Mouse (Mus musculus) hindbrain, embryonic 14.5 days (tissue): ENCODE data around the gene Cabp2. TPM values are rescaled to one million over a fixed set of nuclear protein-coding genes. Genes with fewer than 3 reads are reported as not detected.
"Not testable (repeated sequence)": the region's sequence is repeated elsewhere in the genome, so short reads cannot be mapped to it uniquely, and the experiment has no call there.

ENCODE experiments used
- ATAC-seq: fragments of 200-750 bp; cut with Nextera tagmentation; 2 replicates; pipeline ENCODE4 v1.8.0; 2017; ENCODE audit warnings: moderate number of reproducible peaks, mild to moderate bottlenecking, moderate TSS enrichment, moderate library complexity; ENCODE audit not compliant: low FRiP score
- DNase-seq: peaks from one replicate; pipeline ENCODE4 v3.0.0-alpha.2; 2015; ENCODE audit warnings: low spot score
- H3K27ac ChIP-seq: fragments of 300-500 bp; sonication (generic); 2 replicates; pipeline ENCODE4 v1.5.1; 2014; ENCODE audit warnings: mild to moderate bottlenecking, moderate library complexity
- H3K27me3 ChIP-seq: fragments of 300-500 bp; sonication (generic); 2 replicates; pipeline ENCODE4 v1.6.1; 2014; ENCODE audit warnings: mild to moderate bottlenecking, low read length, mixed read lengths; ENCODE audit not compliant: control insufficient read depth, insufficient read depth
- H3K36me3 ChIP-seq: fragments of 300-500 bp; sonication (generic); replicated peaks from 2 replicates; pipeline ENCODE4 v1.6.1; 2014; ENCODE audit not compliant: control insufficient read depth, insufficient read depth
- H3K4me1 ChIP-seq: fragments of 300-500 bp; sonication (generic); replicated peaks from 2 replicates; pipeline ENCODE4 v1.6.1; 2014; ENCODE audit warnings: antibody characterized with exemption, low read length, mixed read lengths; ENCODE audit not compliant: control insufficient read depth, insufficient read depth
- H3K4me2 ChIP-seq: fragments of 300-500 bp; sonication (generic); replicated peaks from 2 replicates; pipeline ENCODE4 v1.6.1; 2014; ENCODE audit warnings: mild to moderate bottlenecking, moderate library complexity
- H3K4me3 ChIP-seq: fragments of 300-500 bp; sonication (generic); replicated peaks from 2 replicates; pipeline ENCODE4 v1.5.1; 2014; ENCODE audit warnings: mild to moderate bottlenecking, low read length
- H3K9ac ChIP-seq: fragments of 300-500 bp; sonication (generic); 2 replicates; pipeline ENCODE4 v1.6.1; 2014
- H3K9me3 ChIP-seq: fragments of 300-500 bp; sonication (generic); 2 replicates; pipeline ENCODE4 v1.6.1; 2016; ENCODE audit warnings: low read length; ENCODE audit not compliant: control insufficient read depth
- WGBS: fragments of 180-500 bp; shearing (Covaris S2); extraction: QIAGEN DNeasy Blood & Tissue Kit; methylation state at CpG from one replicate; pipeline ENCODE4 v1.1.7; 2014; 5-methylcytosine and 5-hydroxymethylcytosine counted together
- polyA plus RNA-seq: library from polyadenylated mRNA; unstranded; fragments of >200 nt; fragmentation: Nextera tagmentation; extraction: Ambion mirVana; gene quantifications from 2 replicates; pipeline ENCODE4 v1.2.1, GENCODE M21; 2014

Cabp2 gene
- polyA plus RNA-seq, 1 experiment from 2014 or later: not detected

DNA sequence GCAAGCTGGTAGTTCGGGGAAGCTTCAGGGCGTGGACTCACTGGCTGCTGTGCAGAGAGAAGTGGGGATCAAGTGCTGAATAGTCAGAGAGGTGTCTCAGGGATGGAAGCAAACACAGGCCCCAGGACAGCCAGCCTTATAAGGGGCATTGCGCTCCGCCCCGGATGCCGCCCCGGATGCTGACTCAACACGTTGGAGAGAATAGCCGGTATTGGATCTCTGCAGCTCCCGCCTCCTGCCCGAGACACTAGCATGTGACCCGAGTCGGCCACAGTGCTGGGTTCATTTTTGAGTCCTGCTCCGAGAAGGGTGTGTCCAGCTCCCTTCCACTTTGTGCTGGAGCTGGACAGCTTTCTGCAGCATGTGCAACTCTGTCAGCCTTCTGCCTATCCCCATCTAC, 39.3 kb upstream of the Cabp2 start:
- Histone ChIP-seq H3K4me2 (no peak overlapping the region), H3K36me3 (no peaks in the 10 kb centered on the region), H3K9me3 (no peaks in the 10 kb centered on the region), H3K27ac (no peak overlapping the region), H3K4me3 (no peak overlapping the region), H3K4me1 (peaks cover 8% of the 10 kb centered on the region; the same call in 1 of the 2 replicates), H3K27me3 (no peaks in the 10 kb centered on the region), H3K9ac (no peak overlapping the region)
- no peak for ATAC-seq
- WGBS: 74% methylated on average over 14 of the region's 14 CpGs
- no peak for DNase-seq

DNA sequence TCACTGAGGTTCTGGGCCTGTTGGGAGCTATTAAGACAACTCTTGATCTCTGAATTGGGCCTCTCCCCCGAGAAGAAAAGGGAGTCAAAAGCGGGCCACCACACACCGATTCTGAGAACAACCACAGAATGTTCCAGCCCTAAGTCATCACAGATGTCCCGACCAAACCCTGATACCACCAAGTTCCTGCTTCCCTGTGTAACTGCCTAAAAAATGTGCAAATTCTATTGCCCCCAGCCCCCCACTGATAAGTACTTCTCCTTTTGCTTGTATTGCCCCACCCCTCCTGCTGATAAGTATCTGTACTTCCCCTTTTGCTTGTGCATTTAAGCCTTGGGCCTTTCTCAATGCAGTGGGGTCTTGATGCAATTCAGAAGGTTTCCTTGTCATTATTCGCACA, 37.3 kb upstream of the Cabp2 start:
- H3K4me2 ChIP-seq, H3K27ac ChIP-seq, ATAC-seq, H3K4me1 ChIP-seq, H3K36me3 ChIP-seq, H3K9me3 ChIP-seq, H3K9ac ChIP-seq, H3K4me3 ChIP-seq, H3K27me3 ChIP-seq, DNase-seq: not testable (repeated sequence)
- 90% methylated on average over 5 of the region's 5 CpGs for WGBS

DNA sequence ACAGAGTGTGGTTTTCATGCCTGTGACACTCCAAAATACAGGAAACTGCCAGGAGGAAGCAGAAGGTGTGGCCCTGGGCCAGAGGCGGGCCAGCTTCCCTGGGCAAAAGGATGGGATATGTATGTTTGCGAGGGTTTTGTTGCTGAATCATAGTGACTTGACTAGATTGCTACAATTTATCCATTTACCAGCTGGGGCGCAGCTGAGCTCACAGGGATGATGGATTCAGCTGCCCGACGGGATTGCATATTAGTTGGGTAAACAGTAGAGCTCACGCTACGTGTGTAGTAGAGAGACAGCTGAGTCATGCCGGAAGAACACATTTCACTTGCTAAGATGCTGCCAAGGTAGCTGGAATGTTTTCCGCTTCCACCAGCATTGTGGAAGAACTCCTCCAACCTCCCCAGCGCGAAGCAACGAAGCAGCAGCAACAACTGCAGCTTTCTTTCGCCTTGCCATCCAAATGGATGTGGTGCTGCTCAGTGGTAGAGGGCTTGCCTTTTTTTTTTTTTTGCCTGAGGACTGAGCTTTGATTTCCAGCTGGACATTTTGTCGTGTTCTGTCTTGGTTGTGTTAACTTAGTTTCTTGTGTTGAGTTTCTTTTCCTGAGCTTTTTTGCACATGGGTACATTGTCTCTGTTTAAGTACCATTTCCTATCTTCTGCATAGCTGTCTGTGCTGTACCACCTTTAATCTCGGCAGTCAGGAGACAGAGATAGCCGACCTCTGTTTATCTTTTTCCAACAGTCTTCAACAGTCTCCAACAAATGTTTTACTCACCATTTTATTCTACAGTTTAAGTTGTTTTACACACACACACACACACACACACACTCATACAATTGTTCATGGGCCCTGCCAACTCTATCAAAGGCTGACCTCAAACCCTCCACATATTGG, 35.2 kb upstream of the Cabp2 start, which contains the start of gene Gstp2:
TSS of gene Gstp2 (minus strand) at position 58 of the 900 bp plus-strand sequence.
- no peak within 1 kb of the TSS for H3K27ac ChIP-seq
- DNase-seq (peak; percentile 62), ATAC-seq (no peak)
- WGBS: 50% methylated on average over 16 of the region's 16 CpGs
- H3K4me3 ChIP-seq: no peak within 1 kb of the TSS
- 0 out of 2 replicates have a peak within 1 kb of the TSS, but pooled peaks have one; percentile 21 for H3K4me2 ChIP-seq
- no peak within 1 kb of the TSS for H3K9ac ChIP-seq
- no peaks in the 10 kb centered on the region for H3K36me3 ChIP-seq
- H3K4me1 ChIP-seq: no peaks in the 10 kb centered on the region
- no peaks in the 10 kb centered on the region for H3K27me3 ChIP-seq
- H3K9me3 ChIP-seq: no peaks in the 10 kb centered on the region

- Histone ChIP-seq H3K4me3 (no peak overlapping the region), H3K27ac (no peak overlapping the region), H3K27me3 (no peaks in the 10 kb centered on the region), H3K4me2 (no peak overlapping the region), H3K36me3 (no peaks in the 10 kb centered on the region), H3K9ac (no peak overlapping the region), H3K4me1 (no peaks in the 10 kb centered on the region), H3K9me3 (no peaks in the 10 kb centered on the region)
- no peak for ATAC-seq
- no peak for DNase-seq
- WGBS: 83% methylated on average over 8 of the region's 8 CpGs
Observed at GRCm38 (mm10) chr19:4046866-4047254, 34.5 kb upstream of the Cabp2 start.

DNA sequence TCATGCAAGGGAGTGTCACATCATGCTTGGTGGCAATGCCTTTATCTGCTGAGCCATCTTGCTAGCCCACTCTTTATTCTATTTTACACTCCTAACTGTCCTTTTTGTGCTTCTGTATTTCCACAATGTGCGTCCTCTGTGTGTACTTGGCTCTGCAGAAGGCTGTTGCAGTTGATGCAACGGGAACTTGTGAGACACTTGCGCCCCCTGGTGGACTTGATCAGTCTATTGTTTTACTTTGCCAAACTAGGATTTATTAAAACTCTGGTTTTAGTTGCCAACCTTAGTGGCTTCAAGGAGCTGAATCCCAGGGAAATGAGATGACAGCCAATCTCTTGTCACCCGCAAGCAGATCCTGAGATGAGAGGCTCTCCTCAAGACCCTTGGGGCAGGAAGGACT, 33.5 kb upstream of the Cabp2 start:
- H3K9me3 ChIP-seq: no peaks in the 10 kb centered on the region
- ATAC-seq: no peak
- peak; percentile 84 for DNase-seq
- H3K9ac ChIP-seq: no peak overlapping the region
- no peak overlapping the region for H3K4me3 ChIP-seq
- H3K27ac ChIP-seq: no peak overlapping the region
- 10% methylated on average over 4 of the region's 4 CpGs for WGBS
- H3K27me3 ChIP-seq: no peaks in the 10 kb centered on the region
- H3K36me3 ChIP-seq: no peaks in the 10 kb centered on the region
- no peak overlapping the region for H3K4me2 ChIP-seq
- H3K4me1 ChIP-seq: no peaks in the 10 kb centered on the region

GRCm38 (mm10) chr19:4049069-4049468, 32.3 kb upstream of the Cabp2 start:
- not testable (repeated sequence) for H3K27me3 ChIP-seq, H3K9me3 ChIP-seq, H3K27ac ChIP-seq, H3K9ac ChIP-seq, DNase-seq, H3K4me3 ChIP-seq, H3K4me2 ChIP-seq, H3K36me3 ChIP-seq, H3K4me1 ChIP-seq, ATAC-seq
- WGBS: 89% methylated on average over 5 of the region's 5 CpGs

DNA sequence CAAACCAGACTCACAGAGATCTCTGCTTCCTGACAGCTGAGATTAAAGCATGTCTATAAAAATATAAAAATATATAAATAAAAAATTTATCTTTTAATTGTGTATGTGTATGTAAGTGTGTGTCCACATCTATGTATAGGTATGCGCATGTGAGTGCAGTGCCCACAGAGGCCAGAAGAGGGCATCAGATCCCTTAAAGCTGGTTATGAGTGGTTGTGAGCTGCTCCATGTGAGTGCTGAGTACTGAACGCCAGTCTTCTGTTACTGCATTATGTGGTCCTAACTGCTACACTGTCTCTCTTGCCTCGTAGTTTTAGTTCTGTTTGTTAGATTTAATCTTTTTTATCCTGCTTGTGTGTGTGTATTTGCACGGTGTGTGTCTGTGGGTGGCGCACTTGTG, 30.4 kb upstream of the Cabp2 start:
- Histone ChIP-seq H3K4me3 (no peak overlapping the region), H3K4me1 (no peaks in the 10 kb centered on the region), H3K9ac (no peak overlapping the region), H3K9me3 (no peaks in the 10 kb centered on the region), H3K27me3 (no peaks in the 10 kb centered on the region), H3K27ac (no peak overlapping the region), H3K4me2 (no peak overlapping the region), H3K36me3 (no peaks in the 10 kb centered on the region)
- 96% methylated on average over 5 of the region's 5 CpGs for WGBS
- no peak for DNase-seq
- ATAC-seq: no peak

DNA sequence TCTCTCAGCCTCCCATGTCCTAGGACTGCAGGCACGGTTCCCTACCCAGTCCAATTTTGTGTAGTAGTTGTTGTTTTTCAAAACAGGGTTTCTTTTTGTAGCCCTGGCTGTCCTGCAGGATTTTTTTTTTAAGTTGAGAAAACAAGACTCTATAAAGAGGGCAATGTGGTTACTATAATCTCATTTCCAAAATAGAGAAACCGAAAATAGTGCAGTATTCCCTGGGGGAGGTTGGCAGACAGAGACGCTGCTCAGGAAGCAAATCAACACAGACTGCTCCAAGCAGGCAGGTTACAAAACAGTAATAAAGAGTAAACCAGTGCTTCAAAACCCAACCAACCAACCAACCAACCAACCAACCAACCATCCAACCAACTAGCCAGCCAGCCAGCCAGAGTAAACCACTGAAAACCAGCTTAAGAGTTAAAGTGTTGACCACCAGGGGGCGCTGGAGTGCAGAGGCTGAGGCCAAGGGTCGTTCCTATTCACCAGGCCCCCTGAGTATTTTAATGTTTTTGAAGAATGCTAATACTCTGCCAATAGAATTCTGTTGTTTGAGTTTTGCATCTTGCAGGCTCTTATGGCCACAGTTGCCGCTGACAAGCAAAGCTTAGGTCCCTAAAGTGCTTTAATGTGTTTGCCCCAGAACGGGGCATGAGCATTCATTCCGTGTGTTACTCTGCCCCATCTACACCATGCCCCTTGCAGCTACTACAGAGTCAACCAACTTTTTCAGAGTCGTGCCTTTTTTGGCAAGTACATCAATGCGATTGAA, 29.4 kb upstream of the Cabp2 start:
- no peaks in the 10 kb centered on the region for H3K9me3 ChIP-seq
- no peaks in the 10 kb centered on the region for H3K27me3 ChIP-seq
- DNase-seq (peak; percentile 65), ATAC-seq (no peak)
- H3K36me3 ChIP-seq: no peaks in the 10 kb centered on the region
- no peak overlapping the region for H3K4me2 ChIP-seq
- no peak overlapping the region for H3K27ac ChIP-seq
- no peak overlapping the region for H3K4me3 ChIP-seq
- no peak overlapping the region for H3K9ac ChIP-seq
- WGBS: 56% methylated on average over 10 of the region's 10 CpGs
- no peaks in the 10 kb centered on the region for H3K4me1 ChIP-seq

DNA sequence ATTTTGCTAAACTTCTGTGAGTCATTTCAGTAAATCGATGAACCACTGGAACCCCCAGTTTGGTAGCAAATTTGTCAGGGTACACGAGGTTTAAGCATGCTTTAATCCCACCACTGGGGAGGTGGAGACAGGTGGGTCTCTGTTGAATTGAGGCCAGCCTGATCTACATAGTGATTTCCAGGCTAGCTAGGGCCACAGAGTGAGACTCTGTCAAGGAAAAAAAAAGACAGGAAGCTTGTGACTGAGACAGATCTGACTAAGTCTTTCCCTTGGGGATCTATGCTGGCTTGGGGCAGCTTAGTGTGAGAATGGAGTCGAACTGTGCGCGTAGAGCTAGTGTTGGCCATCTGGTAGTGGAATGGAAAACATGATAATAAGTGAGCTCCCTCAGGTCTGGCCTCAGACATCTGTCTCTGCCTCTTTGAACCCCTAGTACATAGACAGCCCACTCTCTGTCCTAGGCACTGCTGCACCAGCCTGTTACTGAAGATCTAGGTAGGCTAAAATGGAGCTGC, 28.8 kb upstream of the Cabp2 start:
- Histone ChIP-seq H3K27me3 (no peaks in the 10 kb centered on the region), H3K9ac (no peak overlapping the region), H3K36me3 (no peaks in the 10 kb centered on the region), H3K27ac (no peak overlapping the region), H3K4me3 (no peak overlapping the region), H3K4me2 (no peak overlapping the region), H3K9me3 (no peaks in the 10 kb centered on the region), H3K4me1 (no peaks in the 10 kb centered on the region)
- no peak for DNase-seq
- 71% methylated on average over 5 of the region's 5 CpGs for whole genome bisulfite sequencing
- ATAC-seq: no peak
